Mouse (Mus musculus) frontal cortex, postnatal 10 days (tissue): ENCODE results near the gene Melk.

Experiments used
- DNase-seq, 2 experiments: peaks; one replicate each; pipeline ENCODE4 v3.0.0; 2022; ENCODE audit warnings: low spot score in 2 of 2, mixed read lengths in 1 of 2

Melk gene

GRCm38 (mm10) chr4:44300781-44301750, at the start of gene Melk:
TSS of gene Melk (plus strand) at chr4:44300876.
- peak; percentile 42 to 55 for DNase-seq

DNA sequence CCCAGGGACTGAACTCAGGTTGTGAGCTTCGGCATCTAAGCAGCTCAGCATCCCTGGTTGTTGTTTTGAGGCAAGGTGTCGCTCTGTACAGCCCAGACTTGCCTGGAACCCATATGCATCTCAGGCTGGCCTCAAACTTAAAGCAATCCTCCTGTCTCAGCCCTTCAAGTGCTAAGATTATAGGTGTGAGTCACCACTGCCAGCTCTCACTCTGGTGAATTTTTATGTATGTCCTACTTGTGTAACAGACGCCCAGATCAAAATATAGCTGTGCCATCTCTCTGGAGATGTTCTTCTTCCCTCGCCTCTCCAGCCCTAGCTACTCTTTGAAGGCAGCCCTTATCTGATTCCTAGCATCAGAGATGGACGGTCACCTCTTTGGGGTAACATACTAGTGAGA, 49.2 kb upstream of the Melk start:
- DNase-seq = no peak

- DNase-seq = no peak
These were observed 48.4 kb upstream of the Melk start for GRCm38 (mm10) chr4:44251966-44252916.

GRCm38 (mm10) chr4:44253191-44253590, 47.5 kb upstream of the Melk start:
- no peak for DNase-seq

GRCm38 (mm10) chr4:44254579-44254978, 46.1 kb upstream of the Melk start:
- DNase-seq = no peak

- DNase-seq = no peak
These were observed 41.5 kb upstream of the Melk start for GRCm38 (mm10) chr4:44259126-44259525.

GRCm38 (mm10) chr4:44260244-44260643, 40.4 kb upstream of the Melk start:
- no peak for DNase-seq

- no peak for DNase-seq
These were observed 35.2 kb upstream of the Melk start for GRCm38 (mm10) chr4:44265500-44265899.

DNA sequence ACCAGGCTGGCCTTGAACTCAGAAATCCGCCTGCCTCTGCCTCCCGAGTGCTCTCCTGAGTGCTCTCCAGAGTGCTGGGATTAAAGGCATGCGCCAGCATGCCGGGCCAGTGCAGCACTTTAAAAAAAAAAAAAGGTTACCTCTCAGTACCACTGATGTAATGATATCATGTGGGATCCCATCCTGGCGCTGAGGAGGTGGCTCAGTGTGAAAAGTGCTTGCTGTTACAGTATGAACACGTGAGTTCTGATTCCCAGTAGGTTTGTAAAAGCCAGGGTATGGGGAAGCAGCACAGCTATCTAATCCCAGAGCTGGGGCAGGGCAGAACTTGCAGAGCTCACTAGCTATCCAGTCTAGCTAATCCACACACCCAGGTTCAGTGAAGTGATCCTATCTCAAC, 33.2 kb upstream of the Melk start:
- DNase-seq = no peak

DNA sequence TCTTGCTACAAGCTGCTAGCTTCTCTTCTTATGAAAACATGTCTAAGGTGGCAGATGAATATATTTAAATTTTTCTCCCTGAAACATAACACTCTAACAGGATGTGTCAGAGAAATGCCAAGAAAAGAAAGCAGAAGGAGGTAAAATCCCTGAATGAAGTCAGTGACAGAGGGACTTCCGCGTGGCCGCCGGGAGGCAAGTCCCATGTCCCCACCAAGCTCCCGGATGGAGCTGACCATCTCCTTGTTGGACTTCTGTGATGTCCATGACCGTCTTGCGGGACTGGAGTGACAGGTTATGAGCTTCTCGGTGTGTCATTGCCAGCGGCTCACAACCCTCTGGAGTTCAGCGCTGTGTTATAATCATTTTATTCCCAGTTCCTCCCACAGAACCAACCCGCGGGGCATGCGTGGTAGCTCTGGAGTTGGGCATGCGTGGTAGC, 31.3 kb upstream of the Melk start:
- no peak for DNase-seq

- no peak for DNase-seq
These were observed 29.5 kb upstream of the Melk start for GRCm38 (mm10) chr4:44271134-44271533.

DNA sequence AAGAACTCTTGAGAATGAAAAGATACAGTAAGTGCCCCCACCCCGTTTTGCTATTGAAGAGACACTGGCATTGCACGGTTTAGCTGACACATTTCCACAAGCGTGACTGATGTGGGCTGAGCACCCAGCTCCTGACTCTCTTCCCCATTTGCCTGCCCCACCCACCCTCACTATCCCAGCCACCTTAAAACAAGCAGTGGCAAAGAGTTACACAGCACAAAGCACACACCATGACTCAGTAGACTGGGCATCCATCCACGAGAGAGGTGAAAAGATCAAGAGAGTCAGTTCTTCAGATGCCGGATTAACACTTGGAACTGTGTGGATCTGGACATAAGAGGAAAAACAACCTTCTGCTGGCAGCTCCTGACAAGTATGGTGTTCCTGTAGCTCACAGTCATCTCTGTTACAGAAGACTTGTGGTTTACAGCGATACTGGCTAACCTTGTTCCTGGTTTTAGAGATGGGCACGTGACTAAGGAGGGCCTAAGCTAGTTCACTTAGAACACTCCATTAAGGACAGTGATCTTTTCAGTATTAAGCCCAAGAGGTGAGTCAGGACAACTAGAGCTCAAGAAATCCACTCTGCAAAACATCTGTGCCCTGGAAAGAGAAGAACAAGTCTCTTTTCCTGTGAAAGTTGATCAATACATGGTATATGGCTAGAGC, 18.9 kb upstream of the Melk start:
- DNase-seq = no peak

- peak; percentile 26 to 30 for DNase-seq
These were observed 8.1 kb upstream of the Melk start for GRCm38 (mm10) chr4:44292534-44292933.

DNA sequence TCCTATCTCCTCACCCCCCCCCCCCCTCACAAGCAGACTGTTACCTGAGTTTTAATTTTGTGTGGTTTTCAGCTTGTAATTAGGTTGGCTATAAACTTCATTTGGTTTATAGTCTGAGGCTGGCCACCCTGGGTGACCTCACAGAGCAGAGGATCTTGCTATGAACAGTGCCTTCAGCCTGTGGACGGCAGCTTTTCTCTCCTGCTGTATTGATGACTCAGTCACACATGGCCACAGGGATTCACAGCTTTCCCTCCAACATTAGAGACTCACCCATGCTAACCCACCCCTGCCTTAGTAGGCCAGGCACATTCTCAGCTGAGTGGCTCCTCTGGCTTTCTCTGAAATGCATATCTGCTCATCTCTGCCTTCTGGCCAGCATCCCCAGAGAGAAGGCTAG, 4.8 kb upstream of the Melk start:
- DNase-seq = no peak

DNA sequence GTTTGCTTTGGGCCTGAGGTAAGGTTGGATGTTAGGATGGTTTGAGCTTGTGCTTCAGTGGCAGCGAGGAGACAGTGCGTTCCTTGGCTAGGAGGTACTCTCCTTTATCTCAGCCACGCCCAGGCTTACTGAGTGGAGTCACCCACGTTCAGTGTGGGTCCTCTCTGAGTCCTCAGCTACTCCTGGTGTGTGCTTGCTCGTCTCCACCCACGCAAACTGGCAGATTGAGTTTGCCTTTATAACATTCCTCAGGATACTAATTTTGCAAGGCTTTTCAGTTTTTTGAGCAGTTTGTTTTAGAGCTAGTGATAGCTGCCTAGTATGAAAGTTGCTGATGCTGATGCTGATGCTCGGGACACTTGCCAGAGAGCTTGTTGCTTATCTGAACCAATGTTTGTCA, 5.9 kb downstream of the Melk start:
- DNase-seq = no peak

GRCm38 (mm10) chr4:44310429-44310828, 9.8 kb downstream of the Melk start:
- DNase-seq = no peak

DNA sequence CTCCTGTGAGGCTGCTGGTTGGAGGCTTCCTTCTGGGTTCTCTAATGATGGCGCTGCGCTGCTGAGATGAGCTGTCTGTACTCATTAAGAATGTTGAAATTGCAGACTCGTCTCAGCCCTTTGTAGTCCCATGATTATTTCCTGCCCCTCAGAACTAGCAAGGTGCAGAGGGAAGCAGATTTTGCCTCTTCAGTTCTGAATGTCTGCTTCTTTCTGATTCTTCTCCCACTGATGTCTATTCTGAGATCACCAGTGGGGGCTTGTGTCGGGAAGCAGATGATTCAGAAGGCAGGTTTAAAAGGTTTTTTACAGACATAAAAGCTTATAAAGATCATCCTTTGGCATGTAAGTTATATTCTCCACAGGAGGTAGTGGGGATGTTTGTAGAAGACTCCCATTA, 10.2 kb downstream of the Melk start:
- no peak for DNase-seq

DNA sequence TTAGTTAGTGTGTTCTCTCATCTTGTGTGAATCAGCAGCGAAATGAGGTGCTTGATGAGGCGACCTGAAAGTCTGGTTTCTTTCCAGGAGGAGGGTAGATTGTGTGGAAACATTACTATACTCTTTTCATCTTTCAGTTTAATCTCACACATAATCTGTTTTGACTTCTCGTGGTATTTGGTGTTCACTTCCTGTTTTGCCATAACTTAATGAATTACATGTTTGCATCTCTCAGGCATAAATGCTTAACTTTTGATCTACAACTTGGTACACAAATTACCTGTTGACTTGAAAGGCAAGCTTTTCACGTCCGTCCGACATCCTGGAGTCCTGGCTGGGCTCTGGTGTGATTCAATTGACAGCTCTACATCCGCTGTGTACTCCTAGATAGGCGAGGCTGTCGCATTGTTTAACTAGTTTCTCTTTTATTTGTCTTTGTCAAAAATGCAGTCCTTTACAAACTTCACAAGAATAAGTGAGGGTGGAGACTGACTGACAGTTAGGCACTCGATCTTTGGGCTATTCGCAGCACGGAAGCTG, 15.7 kb downstream of the Melk start:
- no peak for DNase-seq

DNA sequence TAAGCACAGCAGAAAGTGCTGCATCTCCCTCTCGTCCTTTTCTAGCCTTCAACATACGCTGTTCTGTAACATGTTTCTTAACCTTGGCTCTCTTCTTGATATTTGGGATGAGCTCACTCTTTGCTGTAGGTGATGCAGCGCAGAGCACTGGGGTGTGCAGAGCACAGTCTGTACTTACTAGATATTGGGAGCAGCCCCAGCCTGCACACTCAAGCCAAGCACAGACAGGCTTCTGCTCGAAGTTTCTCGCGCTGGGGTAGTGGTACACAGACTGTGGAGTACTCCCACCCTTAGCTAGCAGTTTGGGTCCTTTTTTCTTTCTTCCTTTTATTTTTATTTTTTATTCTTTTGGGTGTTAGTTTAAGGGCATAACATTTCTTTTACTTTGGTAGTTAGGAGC, 19.8 kb downstream of the Melk start:
- no peak for DNase-seq

GRCm38 (mm10) chr4:44322124-44322523, 21.4 kb downstream of the Melk start:
- DNase-seq = no peak

DNA sequence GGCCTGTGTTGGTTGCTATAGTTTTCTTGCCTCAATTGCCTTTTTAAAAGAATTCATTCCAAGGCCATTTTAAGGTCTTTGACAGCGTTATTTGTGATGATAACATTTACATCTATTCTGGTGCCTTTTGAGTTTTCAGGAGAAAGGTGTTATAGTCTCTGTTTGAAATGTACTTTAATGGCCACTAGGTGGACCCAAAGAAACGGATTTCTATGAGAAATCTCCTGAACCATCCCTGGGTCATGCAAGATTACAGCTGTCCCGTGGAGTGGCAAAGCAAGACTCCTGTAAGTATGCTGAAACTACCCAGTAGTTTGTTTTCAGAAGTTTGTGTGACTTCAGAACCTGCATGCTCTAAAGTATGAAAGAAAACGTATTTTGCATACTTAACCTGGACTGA, 24.8 kb downstream of the Melk start:
- no peak for DNase-seq

- DNase-seq = no peak
These were observed 26.0 kb downstream of the Melk start for GRCm38 (mm10) chr4:44326721-44327120.
